Mouse (Mus musculus): Measurements from ENCODE around the gene Cutc. TPM values are rescaled to one million over a fixed set of nuclear protein-coding genes. Genes with fewer than 3 reads are reported as not detected.

Cutc gene
- polyA plus RNA-seq, 1 experiment from 2014 or later, result 11.4 TPM

DNA sequence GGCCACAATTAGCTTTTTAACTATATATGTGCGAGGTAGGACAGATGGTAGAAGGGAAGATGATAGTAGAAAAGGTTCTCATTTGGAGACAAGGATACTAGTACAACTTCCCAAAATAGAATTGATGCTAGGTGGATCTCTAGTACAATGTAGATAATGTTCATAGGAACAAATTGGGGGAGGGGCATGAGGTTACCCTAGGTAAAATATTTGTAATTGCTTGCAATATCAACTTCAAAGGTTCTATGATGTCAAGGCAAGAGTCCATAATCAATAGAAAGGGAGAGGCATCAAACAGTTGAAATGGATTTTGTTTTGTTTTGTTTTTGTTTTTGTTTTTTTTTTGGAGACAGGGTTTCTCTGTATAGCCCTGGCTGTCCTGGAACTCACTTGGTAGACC lies 41.2 kb downstream of the Cutc start:
- Histone ChIP-seq H3K27ac (replicated peaks) (no peak overlapping the region), H3K4me2 (no peak overlapping the region), H3K9me3 (replicated peaks) (no peaks in the 10 kb centered on the region), H3K36me3 (replicated peaks) (0 out of 2 replicates have a peak, but pooled peaks cover 1% of the 10 kb centered on the region), H3K4me1 (replicated peaks) (peaks cover 6% of the 10 kb centered on the region; the same call in 1 of the 2 replicates), H3K4me3 (replicated peaks) (no peak overlapping the region), H3K27me3 (no peaks in the 10 kb centered on the region), H3K9ac (no peak overlapping the region)
- ATAC-seq (ENCODE audit: insufficient read depth), result no peak
- 43% methylated on average over 1 of the region's 1 CpGs for WGBS (ENCODE audit: insufficient replicate concordance)

- 65% methylated on average over 8 of the region's 8 CpGs for WGBS (ENCODE audit: insufficient replicate concordance)
- no peak overlapping the region for H3K4me3 ChIP-seq (replicated peaks)
- no peak overlapping the region for H3K27ac ChIP-seq (replicated peaks)
- ATAC-seq (ENCODE audit: insufficient read depth), result no peak
- H3K4me1 ChIP-seq (replicated peaks), result peaks cover 6% of the 10 kb centered on the region; the same call in 1 of the 2 replicates
- H3K9ac ChIP-seq, result no peak overlapping the region
- H3K27me3 ChIP-seq, result no peaks in the 10 kb centered on the region
- no peaks in the 10 kb centered on the region; the same call in 1 of the 2 replicates for H3K36me3 ChIP-seq (replicated peaks)
- H3K9me3 ChIP-seq (replicated peaks), result no peaks in the 10 kb centered on the region
- H3K4me2 ChIP-seq, result no peak overlapping the region
These were observed 42.7 kb downstream of the Cutc start for GRCm38 (mm10) chr19:43795511-43795910.

GRCm38 (mm10) chr19:43797216-43797615 lies 44.4 kb downstream of the Cutc start:
- Histone ChIP-seq H3K4me2 (no peak overlapping the region), H3K27me3 (no peaks in the 10 kb centered on the region), H3K9me3 (replicated peaks) (no peaks in the 10 kb centered on the region), H3K9ac (no peak overlapping the region), H3K4me1 (replicated peaks) (peaks cover 6% of the 10 kb centered on the region; the same call in 1 of the 2 replicates), H3K4me3 (replicated peaks) (no peak overlapping the region), H3K27ac (replicated peaks) (no peak overlapping the region), H3K36me3 (replicated peaks) (no peaks in the 10 kb centered on the region; the same call in 1 of the 2 replicates)
- WGBS (ENCODE audit: insufficient replicate concordance), result 44% methylated on average over 5 of the region's 5 CpGs
- ATAC-seq (ENCODE audit: insufficient read depth), result peak; percentile 75

DNA sequence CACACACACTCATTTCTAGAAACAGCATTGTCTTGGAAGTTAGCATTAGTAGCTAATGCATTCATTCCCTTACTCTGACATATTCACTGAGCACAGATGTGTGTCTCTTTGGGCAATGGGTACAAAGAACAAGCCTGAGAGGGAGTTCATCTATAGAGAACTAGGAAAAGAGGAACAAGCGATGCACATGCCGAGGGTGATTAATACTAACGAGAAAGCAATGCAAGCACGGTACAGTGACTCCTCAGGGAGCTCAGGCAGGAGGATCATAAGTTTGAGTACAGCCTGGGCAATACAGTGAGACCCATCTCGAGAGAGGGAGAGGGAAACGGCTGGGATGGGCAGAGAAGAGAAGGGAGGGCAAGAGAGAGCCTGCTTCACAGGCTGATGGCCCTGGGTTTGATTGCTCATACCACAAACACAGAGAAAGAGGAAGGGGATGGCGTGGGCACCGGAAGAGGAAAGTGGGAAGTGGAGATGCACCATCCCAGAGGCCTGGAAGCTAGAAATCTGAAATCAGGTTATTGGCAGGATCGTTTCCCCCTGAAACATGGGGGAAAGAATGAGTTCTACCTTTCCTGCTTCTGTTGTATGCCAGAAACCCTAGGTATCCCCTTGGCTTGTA lies 48.7 kb downstream of the Cutc start:
- H3K4me2 ChIP-seq, result no peak overlapping the region
- ATAC-seq (ENCODE audit: insufficient read depth), result no peak
- no peak overlapping the region for H3K27ac ChIP-seq (replicated peaks)
- H3K4me3 ChIP-seq (replicated peaks), result no peak overlapping the region
- H3K4me1 ChIP-seq (replicated peaks), result peaks cover 6% of the 10 kb centered on the region; the same call in 1 of the 2 replicates
- no peak overlapping the region for H3K9ac ChIP-seq
- no peaks in the 10 kb centered on the region; the same call in 1 of the 2 replicates for H3K36me3 ChIP-seq (replicated peaks)
- H3K27me3 ChIP-seq, result no peaks in the 10 kb centered on the region
- 22% methylated on average over 9 of the region's 9 CpGs for WGBS (ENCODE audit: insufficient replicate concordance)
- no peaks in the 10 kb centered on the region for H3K9me3 ChIP-seq (replicated peaks)

DNA sequence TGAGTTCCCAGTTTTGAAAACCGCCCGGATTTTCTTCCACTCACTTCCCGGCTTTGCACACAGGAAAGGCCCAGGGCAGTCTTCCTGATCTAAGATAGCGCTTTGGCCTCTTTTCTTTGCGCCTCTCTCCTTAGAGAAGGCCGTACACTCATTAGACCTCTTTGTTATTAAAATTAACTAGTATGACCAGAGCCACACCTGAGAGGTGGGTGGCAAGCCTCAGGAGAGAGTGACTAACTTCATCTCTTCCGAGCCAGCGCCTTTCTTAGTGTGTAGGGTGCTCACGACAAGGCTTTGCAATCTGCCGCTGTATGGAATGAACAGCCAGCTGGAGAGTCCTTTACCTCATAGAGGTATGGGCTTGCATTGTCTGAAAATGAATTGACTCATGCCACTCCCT lies 51.1 kb downstream of the Cutc start:
- Histone ChIP-seq H3K4me2 (no peak overlapping the region), H3K36me3 (replicated peaks) (no peaks in the 10 kb centered on the region; the same call in 1 of the 2 replicates), H3K27ac (replicated peaks) (no peak overlapping the region), H3K4me3 (replicated peaks) (no peak overlapping the region), H3K27me3 (no peaks in the 10 kb centered on the region), H3K9ac (no peak overlapping the region), H3K4me1 (replicated peaks) (no peaks in the 10 kb centered on the region), H3K9me3 (replicated peaks) (no peaks in the 10 kb centered on the region)
- no peak for ATAC-seq (ENCODE audit: insufficient read depth)
- 71% methylated on average over 10 of the region's 10 CpGs for WGBS (ENCODE audit: insufficient replicate concordance)

DNA sequence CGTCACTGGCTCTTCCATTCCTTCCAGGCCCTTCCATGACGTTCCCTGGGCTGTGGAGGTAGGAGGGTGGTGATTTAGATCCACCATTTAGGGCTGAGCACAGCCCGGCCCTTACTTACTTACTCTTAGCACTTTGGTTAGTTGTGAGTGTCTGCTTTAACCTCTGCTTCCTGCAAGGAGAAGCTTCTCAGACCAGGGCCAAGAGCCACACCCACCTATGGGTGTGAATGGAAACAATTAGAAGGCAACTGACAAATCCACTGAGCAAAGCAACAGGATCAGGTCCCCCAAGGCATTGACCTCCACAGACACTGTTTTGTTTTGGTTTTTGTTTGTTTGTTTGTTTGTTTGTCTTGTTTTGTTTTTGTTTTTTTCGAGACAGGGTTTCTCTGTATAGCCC lies 56.5 kb downstream of the Cutc start:
- H3K27ac ChIP-seq (replicated peaks), result no peak overlapping the region
- ATAC-seq (ENCODE audit: insufficient read depth), result no peak
- no peak overlapping the region for H3K4me2 ChIP-seq
- no peak overlapping the region for H3K9ac ChIP-seq
- WGBS (ENCODE audit: insufficient replicate concordance), result 33% methylated on average over 4 of the region's 4 CpGs
- no peak overlapping the region for H3K4me3 ChIP-seq (replicated peaks)
- no peaks in the 10 kb centered on the region; the same call in 1 of the 2 replicates for H3K36me3 ChIP-seq (replicated peaks)
- H3K4me1 ChIP-seq (replicated peaks), result peaks cover 15% of the 10 kb centered on the region
- 0 out of 2 replicates have a peak, but pooled peaks cover 3% of the 10 kb centered on the region for H3K27me3 ChIP-seq
- no peaks in the 10 kb centered on the region for H3K9me3 ChIP-seq (replicated peaks)

GRCm38 (mm10) chr19:43811419-43811818 lies 58.6 kb downstream of the Cutc start:
- Histone ChIP-seq H3K27ac (replicated peaks) (no peak overlapping the region), H3K9ac (no peak overlapping the region), H3K4me1 (replicated peaks) (peaks cover 15% of the 10 kb centered on the region), H3K9me3 (replicated peaks) (no peaks in the 10 kb centered on the region), H3K4me3 (replicated peaks) (no peak overlapping the region), H3K36me3 (replicated peaks) (no peaks in the 10 kb centered on the region; the same call in 1 of the 2 replicates), H3K27me3 (0 out of 2 replicates have a peak, but pooled peaks cover 3% of the 10 kb centered on the region), H3K4me2 (no peak overlapping the region)
- peak; percentile 15; the same call in 1 of the 2 replicates for ATAC-seq (ENCODE audit: insufficient read depth)
- WGBS (ENCODE audit: insufficient replicate concordance), result 69% methylated on average over 4 of the region's 4 CpGs

DNA sequence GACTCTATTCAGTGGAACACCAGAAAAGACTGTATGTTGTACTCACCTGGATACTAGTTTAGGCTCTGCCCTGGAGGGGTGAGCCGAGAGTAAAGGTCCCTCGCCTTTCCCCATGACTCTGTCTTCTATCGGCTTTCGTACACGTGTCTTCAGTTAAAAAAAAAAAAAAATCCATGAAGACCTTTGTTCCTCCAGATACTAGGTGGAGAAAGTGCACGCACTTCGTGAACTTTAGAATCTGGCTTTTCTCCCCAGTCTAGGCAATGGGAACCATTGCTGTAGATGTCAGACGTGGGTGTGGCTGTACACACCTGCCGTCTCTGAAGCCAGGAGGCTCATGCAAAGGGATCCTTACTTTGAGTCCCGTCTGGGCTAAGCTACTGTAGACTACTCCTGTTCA lies 60.5 kb downstream of the Cutc start:
- H3K36me3 ChIP-seq (replicated peaks), result no peaks in the 10 kb centered on the region; the same call in 1 of the 2 replicates
- WGBS (ENCODE audit: insufficient replicate concordance), result 61% methylated on average over 10 of the region's 10 CpGs
- H3K9me3 ChIP-seq (replicated peaks), result no peaks in the 10 kb centered on the region
- no peak for ATAC-seq (ENCODE audit: insufficient read depth)
- no peak overlapping the region for H3K4me3 ChIP-seq (replicated peaks)
- H3K4me1 ChIP-seq (replicated peaks), result peaks cover 15% of the 10 kb centered on the region
- 0 out of 2 replicates have a peak, but pooled peaks cover 3% of the 10 kb centered on the region for H3K27me3 ChIP-seq
- H3K9ac ChIP-seq, result no peak overlapping the region
- H3K4me2 ChIP-seq, result no peak overlapping the region
- H3K27ac ChIP-seq (replicated peaks), result no peak overlapping the region

- Histone ChIP-seq H3K9ac (no peak overlapping the region), H3K4me1 (replicated peaks) (peaks cover 5% of the 10 kb centered on the region; the same call in 1 of the 2 replicates), H3K4me3 (replicated peaks) (no peak overlapping the region), H3K9me3 (replicated peaks) (no peaks in the 10 kb centered on the region), H3K27me3 (0 out of 2 replicates have a peak, but pooled peaks cover 3% of the 10 kb centered on the region), H3K4me2 (no peak overlapping the region), H3K27ac (replicated peaks) (no peak overlapping the region), H3K36me3 (replicated peaks) (no peaks in the 10 kb centered on the region; the same call in 1 of the 2 replicates)
- no peak for ATAC-seq (ENCODE audit: insufficient read depth)
- 47% methylated on average over 14 of the region's 14 CpGs for WGBS (ENCODE audit: insufficient replicate concordance)
These were observed 63.0 kb downstream of the Cutc start for GRCm38 (mm10) chr19:43815661-43816414.

Measured in liver, embryonic 15.5 days (tissue).